Mouse (Mus musculus) heart, postnatal 14 days (tissue): ENCODE data around the gene Ntm. TPM values are rescaled to one million over a fixed set of nuclear protein-coding genes. Genes with fewer than 3 reads are reported as not detected.

ENCODE experiments used
- DNase-seq, 2 experiments: peaks; one replicate each; pipeline ENCODE4 v3.0.0; 2021 to 2022
- intact Hi-C: fragments of 180-260 bp; cut with DNase I; formaldehyde crosslinking; loops from one replicate; pipeline ENCODE4 v1.15.1; 2025
- total RNA-seq, 2 experiments: library from RNA; stranded (reverse); gene quantifications; 2 replicates each; pipeline ENCODE4 v1.2.3; 2021

The Ntm gene
- total RNA-seq, 2 experiments from 2014 or later: 3.3 to 3.5 TPM

GRCm38 (mm10) chr9:29220493-29220892, 742.4 kb downstream of the Ntm start:
- intact Hi-C loops: no loop called here
- peak; percentile 43 to 46 for DNase-seq

GRCm38 (mm10) chr9:29217951-29218350, 745.0 kb downstream of the Ntm start:
- no peak for DNase-seq
- intact Hi-C loops: no loop called here

GRCm38 (mm10) chr9:29216528-29216927, 746.4 kb downstream of the Ntm start:
- DNase-seq: no peak
- intact Hi-C loops: no loop called here

GRCm38 (mm10) chr9:29215796-29216195, 747.1 kb downstream of the Ntm start:
- intact Hi-C loops: no loop called here
- no peak for DNase-seq

GRCm38 (mm10) chr9:29215241-29215640, 747.7 kb downstream of the Ntm start:
- intact Hi-C loops: no loop called here
- no peak for DNase-seq

- intact Hi-C loops: loop anchor here (10.0 kb wide), 2 partner anchors 376 to 944 kb away; no protein-coding TSS in a partner anchor
Observed at GRCm38 (mm10) chr9:29209243-29209642, 753.7 kb downstream of the Ntm start.

GRCm38 (mm10) chr9:29208142-29208541, 754.8 kb downstream of the Ntm start:
- DNase-seq: no peak
- intact Hi-C loops: loop anchor here (10.0 kb wide), 2 partner anchors 377 to 943 kb away; no protein-coding TSS in a partner anchor

More at GRCm38 (mm10) chr9:29209243-29209642, 753.7 kb downstream of the Ntm start:
- no peak for DNase-seq

GRCm38 (mm10) chr9:29205680-29206079, 757.3 kb downstream of the Ntm start:
- DNase-seq: no peak
- intact Hi-C loops: loop anchor here (10.0 kb wide), 2 partner anchors 379 to 941 kb away; no protein-coding TSS in a partner anchor

- peak; percentile 5 to 9 for DNase-seq
- intact Hi-C loops: loop anchor here (5.0 to 10.0 kb wide), 3 partner anchors 383 to 937 kb away; no protein-coding TSS in a partner anchor
Observed at GRCm38 (mm10) chr9:29202196-29202595, 760.7 kb downstream of the Ntm start.

GRCm38 (mm10) chr9:29201163-29202053, 761.5 kb downstream of the Ntm start:
- peak; percentile 26 to 63 for DNase-seq
- intact Hi-C loops: loop anchor here (2.0 to 10.0 kb wide), 5 partner anchors 207 to 937 kb away; no protein-coding TSS in a partner anchor

- intact Hi-C loops: no loop called here
- no peak for DNase-seq
Observed at GRCm38 (mm10) chr9:29197046-29197445, 765.9 kb downstream of the Ntm start.

- intact Hi-C loops: no loop called here
- DNase-seq: no peak
Observed at GRCm38 (mm10) chr9:29194265-29194664, 768.7 kb downstream of the Ntm start.

GRCm38 (mm10) chr9:29183011-29183410, 779.9 kb downstream of the Ntm start:
- DNase-seq: no peak
- intact Hi-C loops: no loop called here

- intact Hi-C loops: no loop called here
- DNase-seq: no peak
Observed at GRCm38 (mm10) chr9:29181661-29182060, 781.3 kb downstream of the Ntm start.

GRCm38 (mm10) chr9:29165731-29166130, 797.2 kb downstream of the Ntm start:
- intact Hi-C loops: no loop called here
- DNase-seq: peak; percentile 9 to 11

GRCm38 (mm10) chr9:29161059-29161642, 801.8 kb downstream of the Ntm start:
- no peak for DNase-seq
- intact Hi-C loops: no loop called here

- peak; percentile 20 to 58 for DNase-seq
- intact Hi-C loops: no loop called here
Observed at GRCm38 (mm10) chr9:29145901-29146300, 817.0 kb downstream of the Ntm start.

GRCm38 (mm10) chr9:29136039-29136438, 826.9 kb downstream of the Ntm start:
- intact Hi-C loops: no loop called here
- DNase-seq: no peak

GRCm38 (mm10) chr9:29130717-29131292, 832.1 kb downstream of the Ntm start:
- no peak for DNase-seq
- intact Hi-C loops: no loop called here

- intact Hi-C loops: no loop called here
- no peak for DNase-seq
Observed at GRCm38 (mm10) chr9:29130316-29130715, 832.6 kb downstream of the Ntm start.

- no peak for DNase-seq
- intact Hi-C loops: no loop called here
Observed at GRCm38 (mm10) chr9:29128416-29128815, 834.5 kb downstream of the Ntm start.
